Mouse (Mus musculus) adipocyte (in vitro differentiated cells): ENCODE results near the gene Mrpl33.

ENCODE experiments used
- DNase-seq: peaks from one replicate; pipeline ENCODE4 v3.0.0-alpha.2; 2016; ENCODE audit warnings: low spot score

Gene Mrpl33

GRCm38 (mm10) chr5:31698297-31698726 is 101.6 kb downstream of the Mrpl33 start:
- DNase-seq = peak; percentile 78

- DNase-seq = peak; percentile 17
These were observed 102.2 kb downstream of the Mrpl33 start for GRCm38 (mm10) chr5:31698931-31699330.

DNA sequence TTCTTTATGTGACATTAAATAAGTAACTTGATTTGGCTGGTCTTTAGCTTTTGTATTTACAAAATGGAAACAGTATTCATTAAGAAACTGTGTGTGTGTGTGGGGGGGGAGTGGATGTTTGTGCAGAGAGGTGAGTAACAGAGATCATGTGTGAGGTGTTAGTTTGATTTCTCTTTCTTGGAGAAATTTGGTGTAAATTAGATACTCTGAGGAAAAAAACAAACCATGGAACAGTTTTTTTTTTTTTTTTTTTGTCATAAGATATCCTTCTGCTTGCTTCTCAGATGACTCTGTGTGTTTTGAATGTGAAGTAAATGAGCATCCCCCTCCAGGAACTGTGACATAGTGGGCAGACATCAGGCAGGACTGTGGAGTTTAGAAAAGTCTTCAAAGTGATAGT is 102.7 kb downstream of the Mrpl33 start:
- no peak for DNase-seq

DNA sequence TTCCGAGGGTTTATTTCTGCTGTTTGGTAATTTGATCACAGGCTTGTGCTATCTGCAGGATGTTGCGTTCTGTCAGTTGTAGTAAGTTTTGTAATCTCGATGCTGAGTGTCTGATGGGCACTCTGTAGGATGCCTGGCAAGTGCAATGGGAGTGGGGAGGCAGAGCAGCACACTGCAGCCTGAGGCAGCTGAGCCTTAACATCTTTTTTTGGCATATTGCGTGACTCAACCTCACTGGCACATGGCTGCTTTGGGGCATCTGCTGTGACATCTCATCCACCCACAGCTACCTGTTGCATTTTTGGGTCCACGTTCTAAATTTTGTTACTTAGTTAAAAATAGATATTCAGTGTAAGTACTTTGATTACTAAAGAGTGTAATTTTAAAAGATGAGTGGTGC is 108.2 kb downstream of the Mrpl33 start:
- DNase-seq = no peak

DNA sequence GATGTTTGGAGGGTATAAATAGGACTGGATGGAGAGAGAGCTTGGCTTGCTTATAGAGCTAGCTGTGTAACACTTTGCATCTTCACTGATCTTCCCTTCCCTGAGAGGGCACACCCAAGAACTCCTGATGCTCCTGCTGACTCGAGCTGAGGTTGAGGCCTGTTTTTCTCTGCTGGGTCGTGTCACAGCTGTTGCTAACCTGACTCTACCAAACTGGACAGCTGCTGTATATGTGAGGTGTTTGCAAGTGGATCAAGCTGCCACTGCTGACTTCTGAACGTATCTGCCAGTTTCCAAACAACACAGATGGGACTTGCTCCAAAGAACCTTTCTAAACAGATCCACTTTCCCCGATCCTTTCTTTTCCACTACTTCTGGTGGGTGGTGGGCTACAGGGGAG is 110.1 kb downstream of the Mrpl33 start:
- no peak for DNase-seq

- DNase-seq = no peak
These were observed 112.7 kb downstream of the Mrpl33 start for GRCm38 (mm10) chr5:31709389-31709788.

DNA sequence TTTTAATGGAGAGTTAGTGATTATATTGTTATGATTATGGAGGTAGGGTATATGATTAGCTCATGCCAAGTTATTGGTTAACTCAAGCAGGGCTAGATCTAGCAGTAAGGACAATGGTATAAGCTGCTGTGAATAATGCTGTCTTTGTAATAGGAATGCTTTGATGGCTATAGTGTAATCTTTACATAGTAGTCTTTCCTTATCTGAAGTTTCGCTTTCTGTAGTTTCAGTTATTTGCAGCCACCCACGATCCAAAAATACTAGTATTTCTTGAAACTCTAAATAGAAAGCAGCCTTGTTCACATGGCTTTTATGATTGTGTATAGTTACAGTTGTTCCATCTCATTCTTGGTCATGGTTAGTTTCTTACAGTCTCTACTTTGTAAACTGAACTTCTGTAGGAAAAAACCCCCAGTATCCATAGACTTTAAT is 116.6 kb downstream of the Mrpl33 start:
- no peak for DNase-seq

DNA sequence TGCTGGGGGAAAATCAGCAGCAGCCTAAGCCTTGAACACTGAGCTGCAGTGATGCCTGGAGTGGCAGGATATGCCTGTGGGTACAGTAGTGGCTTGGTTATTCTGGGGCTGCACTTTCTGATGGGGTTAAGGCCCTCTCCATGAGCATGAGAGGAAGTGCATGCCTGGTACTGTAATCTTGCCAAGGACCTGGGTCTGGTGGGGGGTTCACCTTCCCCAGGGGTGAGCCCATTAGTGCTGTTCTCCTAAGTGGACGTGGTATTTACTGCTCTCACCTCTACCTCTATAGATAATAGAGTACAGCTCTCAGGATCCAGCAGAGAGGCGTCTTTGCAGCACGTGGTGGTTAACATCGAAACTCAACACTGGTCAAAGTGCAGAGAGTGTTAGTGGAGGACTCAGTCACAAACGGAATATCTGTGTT is 117.1 kb downstream of the Mrpl33 start:
- DNase-seq = no peak
